Mouse (Mus musculus) hindbrain, postnatal 0 days (tissue): ENCODE measurements at regions not wholly inside any gene's neighbourhood (a gene's known extent, or its start where the extent isn't known, plus 50 kb on each side); places are given as distances from the start of the nearest gene placed in this dataset.
A peak's percentile ranks its signal among the peaks of the same experiment; 100 is the strongest.

Experiments used
- ATAC-seq: fragments of 200-750 bp; cut with Nextera tagmentation; 2 replicates; pipeline ENCODE4 v1.8.0; 2017; ENCODE audit warnings: mild to moderate bottlenecking, moderate TSS enrichment, moderate library complexity
- DNase-seq: peaks from one replicate; pipeline ENCODE4 v3.0.0-alpha.2; 2015; ENCODE audit warnings: low spot score
- H3K27ac ChIP-seq: fragments of 300-500 bp; sonication (generic); 2 replicates; pipeline ENCODE4 v1.5.1; 2014; ENCODE audit warnings: mild to moderate bottlenecking
- H3K27me3 ChIP-seq: fragments of 300-500 bp; sonication (generic); 2 replicates; pipeline ENCODE4 v1.6.1; 2014; ENCODE audit warnings: low read length, mixed read lengths; ENCODE audit not compliant: insufficient read depth
- H3K36me3 ChIP-seq: fragments of 300-500 bp; sonication (generic); 2 replicates; pipeline ENCODE4 v1.6.1; 2014; ENCODE audit warnings: low read length, mixed read lengths; ENCODE audit not compliant: insufficient read depth
- H3K4me1 ChIP-seq: fragments of 300-500 bp; sonication (generic); 2 replicates; pipeline ENCODE4 v1.6.1; 2014; ENCODE audit warnings: antibody characterized with exemption, low read length, mixed read lengths; ENCODE audit not compliant: insufficient read depth
- H3K4me2 ChIP-seq: fragments of 300-500 bp; sonication (generic); 2 replicates; pipeline ENCODE4 v1.6.1; 2014; ENCODE audit warnings: low read depth, mild to moderate bottlenecking, low read length, moderate library complexity, mixed read lengths
- H3K4me3 ChIP-seq: fragments of 300-500 bp; sonication (generic); 2 replicates; pipeline ENCODE4 v1.5.1; 2014; ENCODE audit warnings: low read length
- H3K9ac ChIP-seq: fragments of 300-500 bp; sonication (generic); replicated peaks from 2 replicates; pipeline ENCODE4 v1.6.1; 2014; ENCODE audit warnings: mild to moderate bottlenecking, low read length, moderate library complexity, mixed read lengths
- H3K9me3 ChIP-seq: fragments of 300-500 bp; sonication (generic); 2 replicates; pipeline ENCODE4 v1.6.1; 2016; ENCODE audit warnings: low read length, mixed read lengths
- CTCF ChIP-seq: IDR thresholded peaks from 2 replicates; pipeline ENCODE4 v1.5.1; 2016; ENCODE audit warnings: antibody characterized with exemption, control low read depth, low read depth
- WGBS: fragments of 180-500 bp; shearing (Covaris S2); extraction: QIAGEN DNeasy Blood & Tissue Kit; methylation state at CpG from one replicate; pipeline ENCODE4 v1.1.7; 2014; 5-methylcytosine and 5-hydroxymethylcytosine counted together

DNA sequence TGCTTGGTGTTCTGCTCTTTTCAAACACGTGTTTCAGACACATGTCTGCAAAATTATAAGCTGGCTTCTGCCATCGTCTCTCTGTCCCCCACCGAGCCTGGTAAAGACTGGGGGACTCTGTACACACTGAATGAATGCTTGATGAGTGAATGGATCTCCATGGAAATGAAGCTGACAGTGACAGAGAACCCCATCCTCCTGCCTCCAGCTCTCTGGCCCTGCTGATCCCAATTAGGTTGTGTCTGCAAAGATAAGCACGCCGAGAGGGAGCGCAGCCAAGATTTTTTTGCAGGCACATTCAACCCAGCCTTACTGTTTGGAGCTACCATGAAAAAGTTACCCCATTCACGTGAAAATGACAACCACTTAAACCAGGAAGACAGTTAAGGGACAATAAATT is 266.5 kb upstream of the Ppp2r3a start:
- peak; percentile 40 for DNase-seq
- no peak overlapping the region for H3K4me3 ChIP-seq
- H3K4me2 ChIP-seq, result no peak overlapping the region
- WGBS, result 17% methylated on average over 7 of the region's 7 CpGs
- no peak overlapping the region for H3K27ac ChIP-seq
- H3K4me1 ChIP-seq, result peaks cover 2% of the 10 kb centered on the region; the same call in 1 of the 2 replicates
- no peak for ATAC-seq
- no peaks in the 10 kb centered on the region for H3K27me3 ChIP-seq
- H3K9ac ChIP-seq, result no peak overlapping the region
- no peaks in the 10 kb centered on the region for H3K36me3 ChIP-seq
- TF ChIP-seq CTCF, result no peak
- H3K9me3 ChIP-seq, result no peaks in the 10 kb centered on the region

DNA sequence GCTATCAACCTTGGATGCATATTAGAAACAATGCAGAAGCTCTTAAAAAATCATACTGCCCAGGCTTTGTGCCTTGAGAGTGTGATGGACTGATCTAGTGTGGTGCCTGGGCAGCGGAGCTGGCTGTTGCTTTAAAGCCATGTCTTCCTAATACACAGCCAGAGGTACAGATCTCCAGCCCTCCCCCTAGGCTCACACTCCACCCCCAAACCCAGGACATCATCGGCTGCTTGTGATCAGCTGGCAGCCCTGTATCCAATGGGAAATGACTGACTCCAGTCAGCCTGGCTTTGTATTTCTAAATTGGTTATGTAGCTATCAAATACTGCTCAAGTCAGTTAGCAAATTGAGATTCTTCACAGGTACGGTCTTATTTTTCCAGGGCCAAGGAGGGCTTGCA is 259.2 kb upstream of the Ppp2r3a start:
- H3K4me1 ChIP-seq, result no peaks in the 10 kb centered on the region
- H3K27me3 ChIP-seq, result no peaks in the 10 kb centered on the region
- H3K4me3 ChIP-seq, result no peak overlapping the region
- DNase-seq, result peak; percentile 30
- H3K27ac ChIP-seq, result no peak overlapping the region
- H3K36me3 ChIP-seq, result no peaks in the 10 kb centered on the region
- no peak overlapping the region for H3K4me2 ChIP-seq
- no peaks in the 10 kb centered on the region for H3K9me3 ChIP-seq
- no peak for TF ChIP-seq CTCF
- no peak overlapping the region for H3K9ac ChIP-seq
- peak; percentile 61; the same call in 1 of the 2 replicates for ATAC-seq
- WGBS, result 62% methylated on average over 3 of the region's 3 CpGs

DNA sequence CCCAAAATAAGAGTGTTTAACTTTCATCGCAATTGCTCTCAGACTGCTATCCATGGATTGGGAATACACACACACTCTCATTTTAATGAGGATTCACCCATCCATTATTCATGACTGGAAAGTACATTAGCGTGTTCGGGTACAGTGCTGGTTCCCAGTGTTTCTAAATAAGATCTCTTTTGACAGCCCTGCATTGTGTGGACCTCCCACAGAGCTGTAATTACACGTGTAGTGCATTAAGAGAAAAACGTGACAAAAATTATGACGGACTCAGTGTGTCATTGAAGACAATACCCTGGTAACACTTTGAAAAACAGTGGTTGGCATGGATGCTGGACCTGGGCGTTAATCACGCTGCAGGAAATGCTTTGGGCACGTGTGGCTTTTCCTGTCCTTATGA is 257.6 kb upstream of the Ppp2r3a start:
- no peak for TF ChIP-seq CTCF
- ATAC-seq (no peak), DNase-seq (no peak)
- Histone ChIP-seq H3K27me3 (no peaks in the 10 kb centered on the region), H3K4me1 (no peaks in the 10 kb centered on the region), H3K9me3 (no peaks in the 10 kb centered on the region), H3K4me3 (no peak overlapping the region), H3K4me2 (no peak overlapping the region), H3K36me3 (no peaks in the 10 kb centered on the region), H3K27ac (no peak overlapping the region), H3K9ac (no peak overlapping the region)
- WGBS, result 39% methylated on average over 9 of the region's 9 CpGs

DNA sequence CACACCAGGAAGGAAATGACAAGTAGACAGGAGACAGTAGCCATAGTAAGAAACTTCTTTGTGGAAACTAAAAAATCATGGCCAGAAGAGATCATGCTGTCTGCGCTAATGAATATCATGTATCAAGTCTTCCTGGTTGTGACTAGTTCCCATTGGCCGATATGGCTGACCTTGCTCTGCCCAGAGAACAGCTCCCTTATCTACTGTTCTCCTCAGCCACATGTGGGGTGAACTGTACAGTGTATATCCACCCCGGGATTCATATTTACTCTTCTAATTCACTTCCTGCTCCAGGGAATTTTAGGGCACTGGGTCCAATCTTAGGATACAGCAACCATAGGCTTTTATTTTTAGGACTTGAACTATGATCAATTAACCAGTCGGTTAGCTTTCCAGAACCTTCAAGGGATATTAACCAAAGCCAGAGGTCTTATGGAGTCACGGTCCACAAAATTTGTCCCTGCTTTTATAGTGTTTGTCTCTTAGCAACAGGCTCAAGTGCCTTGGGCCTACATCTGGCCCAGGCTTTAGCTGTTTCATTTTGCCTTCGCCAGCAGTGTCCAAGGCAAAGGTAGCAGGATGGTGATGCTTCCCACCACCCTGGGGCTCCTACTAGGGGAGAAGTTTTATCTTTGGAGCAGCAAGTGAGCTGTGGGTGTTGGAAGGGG is 255.6 kb upstream of the Ppp2r3a start:
- WGBS, result 80% methylated on average over 6 of the region's 6 CpGs
- no peak for ATAC-seq
- Histone ChIP-seq H3K27ac (no peak overlapping the region), H3K27me3 (no peaks in the 10 kb centered on the region), H3K4me3 (no peak overlapping the region), H3K9me3 (no peaks in the 10 kb centered on the region), H3K9ac (no peak overlapping the region), H3K4me2 (no peak overlapping the region), H3K36me3 (no peaks in the 10 kb centered on the region), H3K4me1 (no peaks in the 10 kb centered on the region)
- TF ChIP-seq CTCF, result no peak
- no peak for DNase-seq

DNA sequence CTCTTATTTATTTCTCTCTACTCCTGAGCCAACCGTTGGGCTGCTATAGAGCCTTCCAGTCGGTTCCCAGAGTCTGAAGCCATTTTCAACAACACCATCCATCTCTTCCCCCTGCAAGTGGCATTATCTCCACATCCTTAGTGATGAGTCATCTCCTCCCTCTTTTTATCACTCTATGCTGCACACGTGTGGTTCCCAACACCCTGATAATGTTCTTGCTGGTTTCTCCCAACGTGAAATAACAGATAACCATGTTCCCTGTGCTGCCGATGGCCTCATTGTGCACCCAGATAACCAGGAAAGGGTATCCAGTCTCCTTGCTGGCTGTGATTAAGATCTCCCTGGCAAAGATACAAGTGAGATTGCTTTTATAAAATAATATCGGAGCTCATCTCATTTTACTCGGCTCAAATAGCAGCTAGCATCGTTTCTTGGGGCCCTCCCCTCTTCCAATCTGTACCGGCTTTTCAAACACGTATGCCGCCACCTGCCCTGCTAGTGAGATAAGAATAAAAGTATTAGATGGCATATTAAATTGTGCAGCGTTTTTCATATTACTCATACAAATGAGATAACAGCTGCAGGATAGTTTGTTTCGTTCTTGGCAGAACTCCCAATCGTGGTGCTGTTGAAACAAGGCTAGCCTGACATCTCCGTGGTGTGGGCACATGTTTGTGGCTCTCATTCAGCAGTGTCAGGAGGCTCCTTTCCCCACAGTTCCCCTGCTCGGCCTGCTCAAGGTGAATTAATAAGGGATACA is 250.3 kb upstream of the Ppp2r3a start:
- no peak for TF ChIP-seq CTCF
- Histone ChIP-seq H3K36me3 (no peaks in the 10 kb centered on the region), H3K4me2 (no peak overlapping the region), H3K4me3 (no peak overlapping the region), H3K27ac (no peak overlapping the region), H3K27me3 (no peaks in the 10 kb centered on the region), H3K9ac (no peak overlapping the region), H3K4me1 (no peaks in the 10 kb centered on the region), H3K9me3 (no peaks in the 10 kb centered on the region)
- WGBS, result 58% methylated on average over 16 of the region's 16 CpGs
- DNase-seq (peak; percentile 37), ATAC-seq (no peak)

DNA sequence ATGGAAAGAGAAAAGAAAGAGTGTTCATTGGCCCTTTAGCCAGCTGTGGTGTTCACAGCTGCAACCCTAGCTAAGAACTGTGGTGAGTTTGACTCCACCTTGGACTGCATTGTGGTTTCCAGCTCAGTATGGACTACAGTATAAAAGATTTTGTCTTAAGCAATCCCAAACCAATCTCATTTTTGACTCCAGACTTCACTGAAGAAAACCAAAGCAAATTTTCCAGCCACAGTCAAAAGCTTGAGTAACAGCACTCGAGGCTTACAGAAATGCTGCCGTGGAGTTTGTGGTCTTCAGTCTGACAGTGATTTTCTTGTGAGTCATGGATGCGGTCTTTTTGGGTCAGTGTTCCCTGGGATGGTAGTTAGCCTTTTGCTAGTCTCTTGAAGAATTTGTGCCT is 249.4 kb upstream of the Ppp2r3a start:
- no peak for ATAC-seq
- no peaks in the 10 kb centered on the region for H3K27me3 ChIP-seq
- H3K4me1 ChIP-seq, result no peaks in the 10 kb centered on the region
- no peaks in the 10 kb centered on the region for H3K9me3 ChIP-seq
- H3K4me2 ChIP-seq, result no peak overlapping the region
- H3K36me3 ChIP-seq, result no peaks in the 10 kb centered on the region
- no peak overlapping the region for H3K27ac ChIP-seq
- no peak for DNase-seq
- H3K9ac ChIP-seq, result no peak overlapping the region
- WGBS, result 91% methylated on average over 3 of the region's 3 CpGs
- no peak overlapping the region for H3K4me3 ChIP-seq
- no peak for TF ChIP-seq CTCF

DNA sequence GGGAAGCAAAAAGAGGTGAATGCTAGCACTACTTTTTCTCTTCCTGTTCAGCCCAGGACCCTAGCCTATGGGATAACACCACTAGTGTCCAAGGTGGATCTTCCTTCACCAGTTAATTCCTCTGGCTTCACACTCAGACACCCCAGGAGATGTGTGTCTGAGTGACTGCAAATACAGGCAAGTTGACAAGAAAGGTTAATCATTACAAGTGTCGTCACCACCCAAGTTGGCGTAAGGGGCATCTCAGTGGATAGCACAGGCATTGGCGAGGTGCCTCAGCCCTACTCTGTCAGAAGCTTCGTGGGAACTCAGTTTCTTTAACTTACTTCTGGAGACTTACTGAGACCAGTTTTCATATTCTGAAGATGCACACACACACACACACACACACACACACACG is 247.1 kb upstream of the Ppp2r3a start:
- no peak overlapping the region for H3K4me3 ChIP-seq
- no peaks in the 10 kb centered on the region for H3K9me3 ChIP-seq
- H3K9ac ChIP-seq, result no peak overlapping the region
- no peak overlapping the region for H3K4me2 ChIP-seq
- no peak overlapping the region for H3K27ac ChIP-seq
- TF ChIP-seq CTCF, result no peak
- no peaks in the 10 kb centered on the region for H3K27me3 ChIP-seq
- DNase-seq (no peak), ATAC-seq (no peak)
- WGBS, result 86% methylated on average over 5 of the region's 5 CpGs
- no peaks in the 10 kb centered on the region for H3K36me3 ChIP-seq
- H3K4me1 ChIP-seq, result peaks cover 5% of the 10 kb centered on the region; the same call in 1 of the 2 replicates
